Comparison of ENCODE assay signal across 9 mouse cellular contexts in the genomic region with DNA sequence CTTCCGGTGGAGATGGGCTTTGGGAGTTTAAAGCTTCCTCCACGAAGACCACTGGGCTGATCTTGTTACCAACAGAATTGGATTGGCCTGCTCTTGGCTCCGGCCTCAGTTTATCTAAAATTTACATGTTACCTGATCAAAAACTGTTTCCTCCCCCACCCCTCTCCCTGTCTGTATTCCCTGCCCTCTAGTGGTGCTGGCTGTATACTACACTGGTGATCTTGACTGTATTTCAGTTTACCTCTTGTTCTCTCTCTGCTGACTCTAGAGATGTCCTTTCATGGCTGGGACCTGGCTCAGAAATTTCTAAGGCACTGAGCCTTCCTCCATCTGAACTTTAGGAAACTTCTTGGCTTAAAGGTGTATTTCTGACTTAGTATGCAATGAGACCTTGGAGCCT. TPM values are rescaled to one million over a fixed set of nuclear protein-coding genes. Genes with fewer than 3 reads are reported as not detected.
DNase-seq lines count a peak whose midpoint lies in the region; ATAC-seq and TF ChIP-seq lines count a peak whose summit lies in the region.
"Had no signal": no experiment of that assay in that cellular context is flagged by ENCODE, and none has a peak within 500 bp of the region (broad histone marks: within the 10 kb centered on the region; RNA-seq: fewer than 3 reads in every experiment).

No protein-coding gene starts in this region.

- intact Hi-C loops in gastrocnemius, adult 2 months (cut with DNase I) = loop anchor here (2.0 kb wide), 1 partner anchor 55 kb away; no protein-coding TSS in a partner anchor
- intact Hi-C loops in gastrocnemius, postnatal 36 days (cut with DNase I) = no loop called here

- H3K4me3 ChIP-seq in gastrocnemius, adult 2 months = peak overlapping the region; percentile 72
- peak overlapping the region; percentile 6 to 35 for H3K4me3 ChIP-seq in MEL (ENCODE audit: control insufficient read depth in 1 of 2, insufficient read depth in 1 of 2, low read depth in 2 of 2, low read length in 2 of 2)
- H3K4me3 ChIP-seq in heart, postnatal 0 days (ENCODE audit: low read depth, low read length) = no peak overlapping the region
- H3K4me3 ChIP-seq: limb, embryonic 15.5 days had no signal

- peaks cover 8% of the 10 kb centered on the region; the same call in 1 of the 2 replicates for H3K79me2 ChIP-seq in MEL (ENCODE audit: control insufficient read depth, insufficient read depth, low read length, poor library complexity)

- H3K36me3 ChIP-seq in MEL (ENCODE audit: control insufficient read depth in 1 of 2, insufficient read depth in 2 of 2, low read length in 2 of 2) = peaks cover 0 to 34% of the 10 kb centered on the region in 2 experiments; a peak in 2 of 4 replicates
- H3K36me3 ChIP-seq in heart, postnatal 0 days (replicated peaks; ENCODE audit: control insufficient read depth, insufficient read depth, low read length) = no peaks in the 10 kb centered on the region
- H3K36me3 ChIP-seq: limb, embryonic 15.5 days had no signal

- TF ChIP-seq POLR2A in MEL (IDR thresholded peaks at IDR 0.05; ENCODE audit: control insufficient read depth in 1 of 2, insufficient read depth in 1 of 2, low read depth in 1 of 2, low read length in 2 of 2, poor library complexity in 1 of 2) = no peak

- no peak for ATAC-seq in heart, postnatal 0 days (ENCODE audit: insufficient read depth, low read depth)
- no peak for ATAC-seq in activated CD4-positive, CD25-positive, alpha-beta regulatory T cell, adult 4 months

- WGBS in heart, postnatal 0 days = 7% methylated on average over 3 of the region's 3 CpGs

- no peaks in the 10 kb centered on the region for H3K9me3 ChIP-seq in MEL (replicated peaks; ENCODE audit: insufficient read depth, low read length)
- H3K9me3 ChIP-seq in heart, postnatal 0 days (replicated peaks; ENCODE audit: control insufficient read depth, low read length) = no peaks in the 10 kb centered on the region
- H3K9me3 ChIP-seq: limb, embryonic 15.5 days had no signal

- no peak overlapping the region for H3K4me2 ChIP-seq in heart, postnatal 0 days (ENCODE audit: low read depth, low read length)
- H3K4me2 ChIP-seq: limb, embryonic 15.5 days had no signal

- TF ChIP-seq EP300 in MEL (IDR thresholded peaks at IDR 0.05; ENCODE audit: low read depth in 1 of 2, low read length in 2 of 2) = peak in 1 of 2 experiments; percentile 35; a peak in 2 of 4 replicates
- no peak for TF ChIP-seq EP300 in heart, postnatal 0 days (IDR thresholded peaks at IDR 0.05; ENCODE audit: low read depth)

- peak; percentile 42 for TF ChIP-seq RAD21 in MEL (IDR thresholded peaks at IDR 0.05; ENCODE audit: low read depth, low read length)

- peak; percentile 68 for TF ChIP-seq CTCF in gastrocnemius, adult 2 months (IDR thresholded peaks at IDR 0.05)
- peak; percentile 60 to 95 (median 86) for TF ChIP-seq CTCF in MEL (IDR thresholded peaks at IDR 0.05 in 2 of 3, conservative IDR thresholded peaks at IDR 0.05 in 1 of 3; ENCODE audit: control insufficient read depth in 1 of 3, insufficient read depth in 1 of 3, low read depth in 2 of 3, low read length in 3 of 3, poor library complexity in 1 of 3, severe bottlenecking in 1 of 3)
- peak; percentile 79 for TF ChIP-seq CTCF in heart, postnatal 0 days (IDR thresholded peaks at IDR 0.05; ENCODE audit: low read depth)

- H3K9ac ChIP-seq in MEL (ENCODE audit: control insufficient read depth, low read depth, low read length, poor library complexity, severe bottlenecking) = peak overlapping the region; percentile 36
- H3K9ac ChIP-seq in heart, postnatal 0 days (replicated peaks; ENCODE audit: low read depth, low read length) = no peak overlapping the region
- H3K9ac ChIP-seq: limb, embryonic 15.5 days had no signal

- H3K27ac ChIP-seq in gastrocnemius, adult 2 months = peak overlapping the region; percentile 100
- H3K27ac ChIP-seq in MEL (ENCODE audit: control insufficient read depth, low read depth, low read length) = peak overlapping the region; percentile 99
- no peak overlapping the region; the same call in 1 of the 2 replicates for H3K27ac ChIP-seq in heart, postnatal 0 days (ENCODE audit: low read depth)
- H3K27ac ChIP-seq: limb, embryonic 15.5 days had no signal

- DNase-seq in gastrocnemius, adult 2 months = peak; percentile 43
- DNase-seq in gastrocnemius, postnatal 36 days = no peak
- DNase-seq in 3134 (ENCODE audit: extremely low read depth, insufficient read length, low spot score) (peak; percentile 48), MEL (ENCODE audit: low read depth, low spot score) (peak; percentile 91)
- DNase-seq in heart, postnatal 0 days (ENCODE audit: low spot score) = no peak
- DNase-seq in lung, postnatal 36 days = peak; percentile 71
- no peak for DNase-seq in right cerebral cortex, postnatal 25 days

- H3K4me1 ChIP-seq in MEL (ENCODE audit: control insufficient read depth in 1 of 2, insufficient read depth in 2 of 2, low read length in 2 of 2) = peaks cover 14 to 47% of the 10 kb centered on the region in 2 experiments
- H3K4me1 ChIP-seq in heart, postnatal 0 days (ENCODE audit: control insufficient read depth, insufficient read depth) = peaks cover 34% of the 10 kb centered on the region

- no peaks in the 10 kb centered on the region for H3K27me3 ChIP-seq in MEL (ENCODE audit: control insufficient read depth in 1 of 2, insufficient read depth in 2 of 2, low read length in 2 of 2)
- H3K27me3 ChIP-seq in heart, postnatal 0 days (ENCODE audit: control insufficient read depth, insufficient read depth, low read length) = no peaks in the 10 kb centered on the region
- H3K27me3 ChIP-seq: limb, embryonic 15.5 days had no signal

TF ChIP-seq in MEL, 35 proteins besides CTCF, POLR2A, EP300 and RAD21 (continues in another document):
- no peak for TF ChIP-seq GABPA (IDR thresholded peaks at IDR 0.05; ENCODE audit: low read depth, low read length)
- TF ChIP-seq MYC (IDR thresholded peaks at IDR 0.05; ENCODE audit: low read depth, low read length) = no peak
- no peak for TF ChIP-seq MEF2A (IDR thresholded peaks at IDR 0.05; ENCODE audit: extremely low read depth, insufficient replicate concordance, low read depth, low read length, poor library complexity, severe bottlenecking)
- TF ChIP-seq MXI1 (IDR thresholded peaks at IDR 0.05; ENCODE audit: low read depth, low read length) = no peak
- no peak for TF ChIP-seq E2F4 (IDR thresholded peaks at IDR 0.05; ENCODE audit: borderline replicate concordance, low read depth, low read length)
- peak; percentile 47 for TF ChIP-seq CHD2 (IDR thresholded peaks at IDR 0.05; ENCODE audit: low read length)

RNA-seq across cellular contexts. Expression of gene Tlcd2, which starts 3.3 kb away (rescaled TPM):
- total RNA-seq in gastrocnemius, adult 2 months (2021) = 1 to 10 TPM; 2.6 to 3.1 TPM
- total RNA-seq in gastrocnemius, postnatal 36 days (2021) = 1 to 10 TPM; 3.4 to 3.6 TPM
- total RNA-seq in MEL (2012; rRNA removed) = 0.50 and 1.0 TPM in 2 replicates
- under 1 TPM in 1 of 2 experiments, not detected in 1; 0.86 TPM for polyA plus RNA-seq in MEL (2012; ENCODE audit: insufficient read depth in 1 of 2, insufficient read length in 2 of 2, low read depth in 1 of 2, low replicate concordance in 2 of 2, missing spikeins in 1 of 2)
- 9.2 and 25.3 TPM in 2 replicates for total RNA-seq in heart, postnatal 0 days (2014; rRNA removed; ENCODE audit: low replicate concordance)
- polyA plus RNA-seq in heart, postnatal 0 days (2015; fragmentation: Nextera tagmentation; extraction: Ambion mirVana) = 14.2 and 16.9 TPM in 2 replicates
- 10 to 100 TPM in 1 of 2 experiments, 1 to 10 TPM in 1; 5.6 to 16.0 TPM for polyA plus RNA-seq in activated CD4-positive, CD25-positive, alpha-beta regulatory T cell, adult 4 months (2017; shearing (Covaris generic))

RNA-seq across cellular contexts. Expression of gene Wdr81, which starts 3.7 kb away (rescaled TPM):
- 1 to 10 TPM; 4.9 to 6.4 TPM for total RNA-seq in gastrocnemius, adult 2 months (2021)
- 1 to 10 TPM; 4.1 to 5.4 TPM for total RNA-seq in gastrocnemius, postnatal 36 days (2021)
- 7.0 and 7.6 TPM in 2 replicates for total RNA-seq in MEL (2012; rRNA removed)
- polyA plus RNA-seq in MEL (2012; ENCODE audit: insufficient read depth in 1 of 2, insufficient read length in 2 of 2, low read depth in 1 of 2, low replicate concordance in 2 of 2, missing spikeins in 1 of 2) = 10 to 100 TPM in 1 of 2 experiments, not detected in 1; 13.9 TPM
- 11.8 and 12.0 TPM in 2 replicates for total RNA-seq in heart, postnatal 0 days (2014; rRNA removed; ENCODE audit: low replicate concordance)
- polyA plus RNA-seq in heart, postnatal 0 days (2015; fragmentation: Nextera tagmentation; extraction: Ambion mirVana) = 2.0 and 2.2 TPM in 2 replicates
- polyA plus RNA-seq in activated CD4-positive, CD25-positive, alpha-beta regulatory T cell, adult 4 months (2017; shearing (Covaris generic)) = 1 to 10 TPM; 5.2 to 7.3 TPM

RNA-seq across cellular contexts. Expression of gene Serpinf2, which starts 18.8 kb away (rescaled TPM):
- not detected for total RNA-seq in gastrocnemius, adult 2 months (2021)
- total RNA-seq in gastrocnemius, postnatal 36 days (2021) = not detected
- total RNA-seq in MEL (2012; rRNA removed) = not detected in 2 replicates
- under 1 TPM in 1 of 2 experiments, not detected in 1; 0.07 TPM for polyA plus RNA-seq in MEL (2012; ENCODE audit: insufficient read depth in 1 of 2, insufficient read length in 2 of 2, low read depth in 1 of 2, low replicate concordance in 2 of 2, missing spikeins in 1 of 2)
- total RNA-seq in heart, postnatal 0 days (2014; rRNA removed; ENCODE audit: low replicate concordance) = 1.2 and 2.4 TPM in 2 replicates
- not detected in 2 replicates for polyA plus RNA-seq in heart, postnatal 0 days (2015; fragmentation: Nextera tagmentation; extraction: Ambion mirVana)
- not detected for polyA plus RNA-seq in activated CD4-positive, CD25-positive, alpha-beta regulatory T cell, adult 4 months (2017; shearing (Covaris generic))

RNA-seq across cellular contexts. Expression of gene Prpf8, which starts 28.4 kb away (rescaled TPM):
- total RNA-seq in gastrocnemius, adult 2 months (2021) = 10 to 100 TPM; 69.3 to 76.7 TPM
- 10 to 100 TPM; 56.1 to 64.1 TPM for total RNA-seq in gastrocnemius, postnatal 36 days (2021)
- total RNA-seq in MEL (2012; rRNA removed) = 214 and 234 TPM in 2 replicates
- polyA plus RNA-seq in MEL (2012; ENCODE audit: insufficient read depth in 1 of 2, insufficient read length in 2 of 2, low read depth in 1 of 2, low replicate concordance in 2 of 2, missing spikeins in 1 of 2) = 100 to 1,000 TPM; 276 to 644 TPM
- total RNA-seq in heart, postnatal 0 days (2014; rRNA removed; ENCODE audit: low replicate concordance) = 73.8 and 79.8 TPM in 2 replicates
- 15.2 and 17.0 TPM in 2 replicates for polyA plus RNA-seq in heart, postnatal 0 days (2015; fragmentation: Nextera tagmentation; extraction: Ambion mirVana)
- 10 to 100 TPM; 33.9 to 38.7 TPM for polyA plus RNA-seq in activated CD4-positive, CD25-positive, alpha-beta regulatory T cell, adult 4 months (2017; shearing (Covaris generic))

RNA-seq across cellular contexts. Expression of gene Serpinf1, which starts 35.7 kb away (rescaled TPM):
- total RNA-seq in gastrocnemius, adult 2 months (2021) = 100 to 1,000 TPM in 1 of 2 experiments, 10 to 100 TPM in 1; 55.5 to 168 TPM
- total RNA-seq in gastrocnemius, postnatal 36 days (2021) = 10 to 100 TPM; 83.2 to 88.9 TPM
- not detected in 2 replicates for total RNA-seq in MEL (2012; rRNA removed)
- under 1 TPM in 1 of 2 experiments, not detected in 1; 0.36 TPM for polyA plus RNA-seq in MEL (2012; ENCODE audit: insufficient read depth in 1 of 2, insufficient read length in 2 of 2, low read depth in 1 of 2, low replicate concordance in 2 of 2, missing spikeins in 1 of 2)
- total RNA-seq in heart, postnatal 0 days (2014; rRNA removed; ENCODE audit: low replicate concordance) = 27.3 and 112 TPM in 2 replicates
- polyA plus RNA-seq in heart, postnatal 0 days (2015; fragmentation: Nextera tagmentation; extraction: Ambion mirVana) = 20.4 and 24.4 TPM in 2 replicates
- 1 to 10 TPM; 1.8 to 3.9 TPM for polyA plus RNA-seq in activated CD4-positive, CD25-positive, alpha-beta regulatory T cell, adult 4 months (2017; shearing (Covaris generic))

Comparison
In these comparisons a context has a peak if more than half of its experiments do, and no peak if none do; other contexts are left out.
1. DNase-seq: peak in gastrocnemius, adult 2 months (single experiment), 3134 (single experiment), MEL (single experiment) and lung, postnatal 36 days (single experiment); none in gastrocnemius, postnatal 36 days (0 of 2), heart, postnatal 0 days (single experiment) and right cerebral cortex, postnatal 25 days (single experiment).
2. Peak in every context shown above with its lines, with median percentiles within 50 percentile points of each other: CTCF ChIP-seq.